Mouse (Mus musculus): Measurements from ENCODE around the gene Ptpn13. TPM values are rescaled to one million over a fixed set of nuclear protein-coding genes. Genes with fewer than 3 reads are reported as not detected.

Gene Ptpn13
- 31.6 and 33.3 TPM in 2 replicates for polyA plus RNA-seq (2012; rRNA removed)

GRCm38 (mm10) chr5:103424678-103425319 is at the start of gene Ptpn13:
Gene Ptpn13, plus strand, starts transcription at chr5:103425192.

GRCm38 (mm10) chr5:103629111-103629764 is 204.2 kb downstream of the Ptpn13 start, which contains the start of gene Slc10a6:
Gene Slc10a6, minus strand, starts transcription at chr5:103629403.

Other genes starting within 250 kb of the Ptpn13 start
- gene Mapk10, start 213.9 kb upstream of the Ptpn13 start, polyA plus RNA-seq (2012; rRNA removed): 2.9 and 3.2 TPM in 2 replicates
- 1.9 and 2.3 TPM in 2 replicates for gene Slc10a6, start 204.2 kb downstream of the Ptpn13 start, polyA plus RNA-seq (2012; rRNA removed)
- gene 1700016H13Rik, start 230.8 kb downstream of the Ptpn13 start, polyA plus RNA-seq (2012; rRNA removed): not detected in 2 replicates